ENCODE assay signal across 8 mouse cellular contexts in the genomic region with DNA sequence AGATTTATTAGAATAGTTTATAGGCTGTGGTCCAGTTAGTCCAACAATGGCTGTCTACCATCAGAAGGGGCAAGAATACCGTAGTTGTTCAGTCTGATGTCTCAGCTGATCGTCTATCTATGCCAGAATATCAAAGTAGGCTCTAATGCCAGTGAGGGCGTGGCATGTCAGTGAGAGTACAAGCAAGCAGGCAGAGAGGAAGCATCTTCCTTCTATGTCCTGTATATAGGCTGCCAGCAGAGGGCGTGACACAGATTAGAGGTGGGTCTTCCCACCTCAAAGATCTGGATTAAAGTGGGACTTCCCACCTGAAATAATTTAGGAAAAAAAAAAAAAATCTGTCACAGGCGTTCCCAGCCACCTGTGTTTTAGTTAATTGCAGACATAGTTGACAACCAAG. TPM values are rescaled to one million over a fixed set of nuclear protein-coding genes. Genes with fewer than 3 reads are reported as not detected.
DNase-seq lines count a peak whose midpoint lies in the region; ATAC-seq and TF ChIP-seq lines count a peak whose summit lies in the region.
"Had no signal": no experiment of that assay in that cellular context is flagged by ENCODE, and none has a peak within 500 bp of the region (broad histone marks: within the 10 kb centered on the region; RNA-seq: fewer than 3 reads in every experiment).

No protein-coding gene starts in this region.

- WGBS in liver, embryonic 14.5 days (ENCODE audit: insufficient replicate concordance), result 18% methylated on average over 5 of the region's 5 CpGs
- 25% methylated on average over 5 of the region's 5 CpGs for WGBS in liver, embryonic 11.5 days
- 36% methylated on average over 5 of the region's 5 CpGs for WGBS in heart, embryonic 10.5 days

- no peak for DNase-seq in liver, embryonic 14.5 days (ENCODE audit: low read depth in 3 of 3, low spot score in 3 of 3)
- DNase-seq in liver, embryonic 11.5 days (ENCODE audit: low spot score), result no peak
- DNase-seq in ES-CJ7 (ENCODE audit: low read depth, low spot score), result peak; percentile 76
- DNase-seq in brain, embryonic 14.5 days (ENCODE audit: low read depth), result peak; percentile 28
- DNase-seq in heart, embryonic 10.5 days (ENCODE audit: low spot score), result no peak
- no peak for DNase-seq in layer of hippocampus, adult 18-20 months (ENCODE audit: low spot score in 2 of 2)
- DNase-seq: cerebellum, postnatal 25 days had no signal

- H3K27me3 ChIP-seq in liver, embryonic 14.5 days (ENCODE audit: control insufficient read depth, insufficient read depth, low read length), result no peaks in the 10 kb centered on the region
- no peaks in the 10 kb centered on the region for H3K27me3 ChIP-seq in liver, embryonic 11.5 days (replicated peaks; ENCODE audit: control insufficient read depth, insufficient read depth, low read length)
- H3K27me3 ChIP-seq in heart, embryonic 10.5 days (ENCODE audit: insufficient read depth, poor library complexity, severe bottlenecking), result no peaks in the 10 kb centered on the region

- TF ChIP-seq EP300 in liver, embryonic 14.5 days (IDR thresholded peaks at IDR 0.05; ENCODE audit: low read depth), result no peak

- no peaks in the 10 kb centered on the region for H3K4me1 ChIP-seq in liver, embryonic 14.5 days (replicated peaks; ENCODE audit: control insufficient read depth in 2 of 2, insufficient read depth in 2 of 2, low read length in 1 of 2)
- no peaks in the 10 kb centered on the region for H3K4me1 ChIP-seq in liver, embryonic 11.5 days (replicated peaks; ENCODE audit: control insufficient read depth, insufficient read depth, low read length)
- H3K4me1 ChIP-seq in heart, embryonic 10.5 days, result peaks cover 6% of the 10 kb centered on the region; the same call in 1 of the 2 replicates

- H3K36me3 ChIP-seq in liver, embryonic 14.5 days (replicated peaks; ENCODE audit: control insufficient read depth, insufficient read depth, low read depth), result peaks cover 14% of the 10 kb centered on the region
- H3K36me3 ChIP-seq in liver, embryonic 11.5 days (ENCODE audit: control insufficient read depth, insufficient read depth, low read length), result peaks cover 14% of the 10 kb centered on the region; the same call in 1 of the 2 replicates
- peaks cover 34% of the 10 kb centered on the region for H3K36me3 ChIP-seq in heart, embryonic 10.5 days

- TF ChIP-seq POLR2A in brain, embryonic 14.5 days (IDR thresholded peaks at IDR 0.05; ENCODE audit: borderline replicate concordance, extremely low read depth, insufficient read depth, insufficient read length, poor library complexity, severe bottlenecking), result no peak

- H3K9me3 ChIP-seq in liver, embryonic 14.5 days (ENCODE audit: control insufficient read depth, low read length), result no peaks in the 10 kb centered on the region
- H3K9me3 ChIP-seq in liver, embryonic 11.5 days (ENCODE audit: control insufficient read depth, low read length), result no peaks in the 10 kb centered on the region
- no peaks in the 10 kb centered on the region for H3K9me3 ChIP-seq in heart, embryonic 10.5 days

- no peak overlapping the region for H3K4me2 ChIP-seq in liver, embryonic 14.5 days (ENCODE audit: low read depth)
- H3K4me2 ChIP-seq in liver, embryonic 11.5 days, result no peak overlapping the region

- ATAC-seq in liver, embryonic 14.5 days (ENCODE audit: insufficient read depth), result no peak
- no peak; the same call in 1 of the 2 replicates for ATAC-seq in liver, embryonic 11.5 days (replicated peaks; ENCODE audit: low FRiP score)
- ATAC-seq in megakaryocyte, adult 5-6 weeks (ENCODE audit: poor library complexity, severe bottlenecking), result peak; percentile 87

- no peak overlapping the region for H3K9ac ChIP-seq in liver, embryonic 14.5 days (replicated peaks)
- no peak overlapping the region for H3K9ac ChIP-seq in liver, embryonic 11.5 days (ENCODE audit: low read depth, low read length)

- H3K27ac ChIP-seq in liver, embryonic 14.5 days, result no peak overlapping the region
- no peak overlapping the region for H3K27ac ChIP-seq in liver, embryonic 11.5 days (ENCODE audit: low read depth, low read length)
- H3K27ac ChIP-seq in heart, embryonic 10.5 days, result no peak overlapping the region

- TF ChIP-seq CTCF in liver, embryonic 14.5 days (IDR thresholded peaks at IDR 0.05; ENCODE audit: low read depth), result peak; percentile 62
- peak; percentile 37; the same call in 1 of the 2 replicates for TF ChIP-seq CTCF in brain, embryonic 14.5 days (IDR thresholded peaks at IDR 0.05; ENCODE audit: borderline replicate concordance, extremely low read depth, insufficient read depth, insufficient read length)

- H3K4me3 ChIP-seq in liver, embryonic 14.5 days (ENCODE audit: insufficient read depth in 1 of 2, low read depth in 2 of 2, low read length in 2 of 2), result no peak overlapping the region
- H3K4me3 ChIP-seq in liver, embryonic 11.5 days (ENCODE audit: low read depth, low read length), result no peak overlapping the region
- H3K4me3 ChIP-seq in heart, embryonic 10.5 days, result no peak overlapping the region

RNA-seq across cellular contexts. Expression of a gene that starts 7.5 kb away (rescaled TPM):
- 13.7 and 14.7 TPM in 2 replicates for polyA plus RNA-seq in liver, embryonic 14.5 days (2012; rRNA removed)
- polyA plus RNA-seq in liver, embryonic 14.5 days (2014; fragmentation: Nextera tagmentation; extraction: Ambion mirVana), result 14.2 and 15.0 TPM in 2 replicates
- 33.0 and 34.2 TPM in 2 replicates for polyA plus RNA-seq in liver, embryonic 11.5 days (2014; fragmentation: Nextera tagmentation; extraction: Ambion mirVana)
- polyA plus RNA-seq in brain, embryonic 14.5 days (2012; rRNA removed), result 34.3 and 41.7 TPM in 2 replicates
- 17.7 and 18.2 TPM in 2 replicates for total RNA-seq in megakaryocyte, adult 5-6 weeks (2015)
- total RNA-seq in megakaryocyte, adult 5-6 weeks (2017), result 31.9 and 41.1 TPM in 2 replicates
- polyA plus RNA-seq in heart, embryonic 10.5 days (2016; fragmentation: Nextera tagmentation; extraction: Ambion mirVana), result 24.5 and 29.4 TPM in 2 replicates
- total RNA-seq in layer of hippocampus, adult 18-20 months (2021), result 10 to 100 TPM; 12.9 TPM

RNA-seq across cellular contexts. Expression of a gene that starts 7.6 kb away (rescaled TPM):
- 2.7 and 3.5 TPM in 2 replicates for polyA plus RNA-seq in liver, embryonic 14.5 days (2012; rRNA removed)
- polyA plus RNA-seq in liver, embryonic 14.5 days (2014; fragmentation: Nextera tagmentation; extraction: Ambion mirVana), result 1.7 and 2.1 TPM in 2 replicates
- 9.3 and 11.1 TPM in 2 replicates for polyA plus RNA-seq in liver, embryonic 11.5 days (2014; fragmentation: Nextera tagmentation; extraction: Ambion mirVana)
- 10.7 and 21.2 TPM in 2 replicates for polyA plus RNA-seq in brain, embryonic 14.5 days (2012; rRNA removed)
- total RNA-seq in megakaryocyte, adult 5-6 weeks (2015), result 5.3 and 10.8 TPM in 2 replicates
- 2.7 and 5.5 TPM in 2 replicates for total RNA-seq in megakaryocyte, adult 5-6 weeks (2017)
- 13.9 and 19.4 TPM in 2 replicates for polyA plus RNA-seq in heart, embryonic 10.5 days (2016; fragmentation: Nextera tagmentation; extraction: Ambion mirVana)
- total RNA-seq in layer of hippocampus, adult 18-20 months (2021), result 1 to 10 TPM; 3.5 to 3.8 TPM

RNA-seq across cellular contexts. Expression of a gene that starts 21.6 kb away (rescaled TPM):
- 0.15 and 0.19 TPM in 2 replicates for polyA plus RNA-seq in liver, embryonic 14.5 days (2012; rRNA removed)
- 0.13 and 0.19 TPM in 2 replicates for polyA plus RNA-seq in liver, embryonic 14.5 days (2014; fragmentation: Nextera tagmentation; extraction: Ambion mirVana)
- polyA plus RNA-seq in liver, embryonic 11.5 days (2014; fragmentation: Nextera tagmentation; extraction: Ambion mirVana), result 1.2 and 1.4 TPM in 2 replicates
- polyA plus RNA-seq in brain, embryonic 14.5 days (2012; rRNA removed), result 0.34 and 0.64 TPM in 2 replicates
- total RNA-seq in megakaryocyte, adult 5-6 weeks (2015), result not detected in 2 replicates
- not detected in 2 replicates for total RNA-seq in megakaryocyte, adult 5-6 weeks (2017)
- 0.73 and 1.3 TPM in 2 replicates for polyA plus RNA-seq in heart, embryonic 10.5 days (2016; fragmentation: Nextera tagmentation; extraction: Ambion mirVana)
- total RNA-seq in layer of hippocampus, adult 18-20 months (2021), result 1 to 10 TPM; 4.3 to 5.5 TPM

Comparison
In these comparisons a context has a peak if more than half of its experiments do, and no peak if none do; other contexts are left out.
1. DNase-seq: peak in ES-CJ7 (single experiment) and brain, embryonic 14.5 days (single experiment); none in liver, embryonic 14.5 days (0 of 3), liver, embryonic 11.5 days (single experiment), heart, embryonic 10.5 days (single experiment) and layer of hippocampus, adult 18-20 months (0 of 2).